Mouse (Mus musculus) stomach, postnatal 0 days (tissue): ENCODE measurements around the gene Eml6.

Experiments
- CTCF ChIP-seq: IDR thresholded peaks from 2 replicates; pipeline ENCODE4 v1.5.1; 2016; ENCODE audit warnings: antibody characterized with exemption, low read depth, mild to moderate bottlenecking, moderate library complexity
- EP300 ChIP-seq: optimal IDR thresholded peaks from 2 replicates; pipeline ENCODE3; 2016; ENCODE audit warnings: antibody characterized with exemption

DNA sequence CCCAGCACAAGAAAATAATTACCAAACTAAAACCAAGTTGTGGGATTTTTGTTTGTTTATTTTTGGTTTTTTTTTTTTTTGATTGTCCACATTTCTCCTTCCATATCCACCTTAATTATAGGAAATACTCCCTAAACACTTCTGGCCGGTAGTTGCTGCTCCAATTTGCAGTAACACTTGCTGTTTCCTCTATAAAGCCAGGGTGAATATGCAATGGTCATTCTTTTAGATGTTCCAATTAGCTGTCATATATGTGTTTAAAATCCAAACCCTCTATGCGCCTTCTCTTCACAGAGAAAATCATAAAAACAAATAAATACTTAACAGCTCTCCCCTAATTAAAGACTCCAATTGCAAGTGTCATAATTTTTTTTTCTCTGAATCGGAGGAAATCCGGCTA lies 689 bp downstream of the Eml6 start:
- no peak for TF ChIP-seq EP300
- no peak for TF ChIP-seq CTCF
